Mouse (Mus musculus): ENCODE data around the gene AC109138.7.

- TF ChIP-seq HCFC1 (IDR thresholded peaks at IDR 0.05; ENCODE audit: borderline replicate concordance, insufficient read depth, low read length) (no peak), CHD2 (IDR thresholded peaks at IDR 0.05; ENCODE audit: low read depth, low read length) (no peak), ZC3H11A (IDR thresholded peaks at IDR 0.05; ENCODE audit: borderline replicate concordance, low read depth, low read length) (no peak), MAFK (IDR thresholded peaks at IDR 0.05; ENCODE audit: insufficient read depth, low read depth, low read length) (no peak)
Measured at GRCm38 (mm10) chr19:4184976-4185975, 28.9 kb upstream of the AC109138.7 start.
